Mouse (Mus musculus): ENCODE results near the gene Actg1.

Actg1 gene

GRCm38 (mm10) chr11:120346383-120347034 lies 1.8 kb downstream of the Actg1 start:
- DNase-seq (ENCODE audit: low spot score in 2 of 2), result peak in 1 of 2 experiments; percentile 2

DNA sequence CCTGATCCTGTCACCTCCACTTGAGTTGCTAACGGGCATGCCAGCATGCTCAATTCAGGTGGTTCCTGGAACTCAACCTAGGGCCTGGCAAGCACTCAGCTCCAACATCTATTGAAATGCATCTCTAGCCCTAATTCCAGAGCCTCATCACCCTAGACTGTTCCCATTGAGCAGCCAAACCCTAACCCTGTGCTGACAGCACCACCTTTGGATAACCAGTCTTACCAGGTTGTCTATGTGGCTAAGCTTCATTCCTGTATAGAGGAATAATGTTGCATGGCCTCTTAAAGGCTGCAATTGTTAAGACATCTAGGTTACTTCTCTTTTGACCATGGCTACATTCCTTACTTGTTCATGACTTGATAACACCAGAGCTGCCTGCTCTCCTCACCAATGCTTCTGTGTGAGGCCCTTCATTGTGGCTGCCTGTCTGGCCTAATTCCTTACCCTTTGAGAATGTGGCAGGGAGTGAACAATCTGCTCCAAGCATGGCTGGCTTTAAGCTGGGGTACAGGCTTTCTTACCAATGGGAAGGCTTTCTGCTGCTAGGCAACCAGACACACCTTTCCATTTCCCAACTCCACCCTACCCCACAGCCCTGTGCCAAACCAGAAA lies 3.2 kb downstream of the Actg1 start:
- peak; percentile 5 to 18 for DNase-seq (ENCODE audit: low spot score in 2 of 2)

- DNase-seq (ENCODE audit: low spot score in 2 of 2), result peak in 1 of 2 experiments; percentile 3
Observed at GRCm38 (mm10) chr11:120344310-120344920, 3.9 kb downstream of the Actg1 start.

DNA sequence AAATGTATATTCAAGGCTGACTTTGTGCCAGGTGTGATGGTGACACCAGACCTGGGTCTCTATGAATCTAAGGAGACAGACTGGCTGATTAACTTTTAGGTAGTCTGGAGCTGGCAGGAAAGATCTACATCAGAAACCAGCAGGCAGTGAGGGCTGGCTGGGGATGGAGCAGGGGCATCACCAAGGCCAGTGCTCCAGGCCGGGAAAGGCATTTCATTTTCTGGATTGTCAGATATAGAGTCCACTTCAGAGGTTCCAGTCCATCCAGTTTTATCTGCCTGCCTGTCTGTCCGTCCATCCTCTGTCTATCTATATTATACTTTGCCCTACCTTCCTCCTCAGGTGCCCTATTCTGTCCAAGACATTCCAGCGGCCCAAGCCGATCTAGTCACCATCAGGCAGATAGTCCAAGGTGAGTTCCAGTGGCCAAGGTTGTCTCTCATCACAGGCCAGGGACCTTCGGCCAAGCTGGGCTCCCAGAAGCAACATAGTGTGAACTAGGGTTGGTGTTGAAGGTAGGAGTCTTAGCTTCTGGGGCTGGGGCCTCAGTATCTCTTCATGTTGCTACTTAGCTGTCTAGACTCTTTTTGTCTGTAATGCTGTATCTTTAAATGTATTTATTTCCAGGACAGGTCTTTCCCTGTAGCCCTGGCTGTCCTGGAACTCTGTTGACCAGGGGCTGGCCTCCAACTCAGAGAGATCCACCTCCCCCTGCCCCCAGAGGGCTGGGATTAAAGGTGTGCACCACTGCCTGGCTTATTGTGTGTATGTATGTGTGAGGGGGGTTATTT lies 4.6 kb downstream of the Actg1 start:
- peak; percentile 10 to 17 for DNase-seq (ENCODE audit: low spot score in 2 of 2)

DNA sequence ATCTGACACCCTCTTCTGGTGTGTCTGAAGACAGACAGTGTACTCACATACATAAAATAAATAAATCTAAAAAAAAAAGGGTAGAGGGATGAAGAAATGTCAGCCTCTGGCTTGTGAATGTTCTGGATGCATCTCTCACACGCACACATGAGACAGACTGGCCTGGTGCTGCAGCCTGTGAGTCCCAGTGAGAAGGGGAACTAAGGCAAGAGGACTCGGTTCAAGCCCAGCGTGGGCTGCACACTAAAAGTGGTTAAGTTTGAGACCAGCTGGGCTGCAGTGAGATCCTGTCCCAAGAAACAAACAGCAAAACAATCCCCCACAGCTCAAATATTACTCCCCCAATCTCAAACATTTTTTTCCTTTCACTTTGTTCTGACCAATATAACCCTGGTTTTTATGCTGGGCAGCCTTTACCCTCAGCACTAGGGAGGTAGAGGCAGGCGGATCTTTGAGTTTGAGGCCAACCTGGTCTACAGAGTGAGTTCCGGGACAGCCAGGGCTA lies 5.6 kb downstream of the Actg1 start:
- peak in 1 of 2 experiments; percentile 0 for DNase-seq (ENCODE audit: low spot score in 2 of 2)

GRCm38 (mm10) chr11:120341661-120342060 lies 6.7 kb downstream of the Actg1 start:
- DNase-seq (ENCODE audit: low spot score in 2 of 2), result peak in 1 of 2 experiments; percentile 0

DNA sequence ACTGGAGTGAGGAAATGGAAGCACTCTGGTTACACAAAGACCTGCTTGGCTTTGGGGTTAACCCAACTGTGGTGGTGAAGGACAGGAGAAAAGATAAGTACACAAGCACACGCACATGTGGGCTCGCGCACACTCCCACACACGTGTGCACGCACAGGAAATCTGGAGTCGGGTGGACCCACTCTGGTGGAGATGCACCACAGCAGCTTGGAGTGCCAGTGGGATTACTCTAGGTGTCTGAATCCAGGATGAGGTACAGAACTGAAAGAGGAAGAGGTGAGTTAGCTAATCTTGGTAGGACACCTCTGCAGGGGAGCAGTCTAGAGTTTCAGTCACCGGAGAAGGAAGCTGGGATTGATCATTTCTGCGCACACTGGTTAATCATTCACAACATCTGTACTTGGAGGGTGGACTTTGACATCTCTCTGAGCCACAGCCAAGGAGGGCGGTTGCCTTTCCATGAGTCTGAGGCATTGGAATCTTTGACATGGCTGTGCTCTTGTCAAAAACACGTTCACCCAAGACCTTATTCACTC lies 8.3 kb downstream of the Actg1 start:
- DNase-seq (ENCODE audit: low spot score in 2 of 2), result peak in 1 of 2 experiments; percentile 0

DNA sequence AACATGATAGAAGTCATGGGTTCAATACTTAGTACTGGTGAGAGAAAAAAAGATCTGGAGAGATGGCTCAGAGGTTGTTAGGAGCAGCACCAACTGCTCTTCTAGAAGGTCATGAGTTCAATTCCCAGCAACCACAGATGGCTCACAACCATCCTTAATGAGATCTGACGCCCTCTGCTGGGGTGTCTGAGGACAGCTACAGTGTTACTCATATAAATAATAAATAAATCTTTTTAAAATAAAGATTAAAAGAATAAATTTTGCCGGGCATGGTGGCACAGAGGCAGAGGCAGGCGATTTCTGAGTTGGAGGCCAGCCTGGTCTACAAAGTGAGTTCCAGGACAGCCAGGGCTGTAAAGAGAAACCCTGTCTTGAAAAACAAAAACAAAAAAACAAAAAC lies 9.6 kb downstream of the Actg1 start:
- DNase-seq (ENCODE audit: low spot score in 2 of 2), result peak in 1 of 2 experiments; percentile 1

DNA sequence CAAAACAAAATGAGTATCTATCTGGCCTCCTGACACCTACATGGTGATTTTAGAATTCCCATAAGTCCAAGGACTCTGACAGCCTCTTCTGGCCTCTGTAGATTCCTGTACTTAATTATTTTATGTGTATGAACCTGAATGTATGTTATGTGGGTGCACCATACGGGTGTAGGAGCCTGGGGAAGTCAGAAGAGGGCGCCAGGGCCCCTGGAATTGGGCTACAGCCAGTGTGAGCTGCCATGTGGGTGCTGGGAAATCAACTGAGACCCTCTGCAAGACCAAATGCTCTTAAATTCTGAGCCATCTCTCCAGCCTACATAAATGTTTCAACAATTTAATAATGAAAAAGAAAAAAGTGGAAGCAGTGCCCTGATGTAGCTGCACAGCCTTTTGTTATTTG lies 10.9 kb downstream of the Actg1 start:
- peak in 1 of 2 experiments; percentile 0 for DNase-seq (ENCODE audit: low spot score in 2 of 2)

GRCm38 (mm10) chr11:120335431-120336021 lies 12.8 kb downstream of the Actg1 start:
- peak in 1 of 2 experiments; percentile 16 for DNase-seq (ENCODE audit: low spot score in 2 of 2)

- DNase-seq (ENCODE audit: low spot score in 2 of 2), result peak in 1 of 2 experiments; percentile 0
Observed at GRCm38 (mm10) chr11:120320156-120320555, 28.2 kb downstream of the Actg1 start.

- peak in 1 of 2 experiments; percentile 0 for DNase-seq (ENCODE audit: low spot score in 2 of 2)
Observed at GRCm38 (mm10) chr11:120319310-120319709, 29.0 kb downstream of the Actg1 start.

- DNase-seq (ENCODE audit: low spot score in 2 of 2), result peak in 1 of 2 experiments; percentile 0
Observed at GRCm38 (mm10) chr11:120317456-120317855, 30.9 kb downstream of the Actg1 start.

DNA sequence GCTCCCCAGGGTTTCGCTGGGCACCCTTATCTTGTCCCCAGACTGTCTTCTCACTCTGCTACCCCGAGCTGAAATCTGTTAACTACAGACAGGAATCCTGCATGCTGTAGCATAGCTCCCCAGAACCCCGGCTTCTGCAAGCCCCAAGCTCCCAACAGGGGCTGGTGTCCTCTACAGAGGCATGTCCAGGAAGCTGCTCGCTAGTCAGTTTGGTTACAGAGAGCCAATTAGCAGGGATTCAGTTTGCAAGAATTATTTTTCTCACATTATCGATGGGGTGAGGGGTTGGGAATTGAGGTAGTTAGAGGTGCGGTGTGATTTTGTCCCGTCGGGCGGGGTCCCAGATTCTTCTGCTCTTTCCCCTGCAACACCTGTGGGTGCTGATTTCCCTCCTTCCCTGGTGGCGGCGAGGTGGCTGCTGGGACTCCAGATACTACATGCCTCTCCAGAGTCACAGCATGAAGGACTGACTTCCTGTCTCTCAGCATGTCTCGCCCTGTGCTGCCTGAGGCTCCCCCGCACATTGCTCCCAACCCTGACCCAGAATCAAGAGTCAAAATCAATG lies 31.6 kb downstream of the Actg1 start:
- peak in 1 of 2 experiments; percentile 16 for DNase-seq (ENCODE audit: low spot score in 2 of 2)

DNA sequence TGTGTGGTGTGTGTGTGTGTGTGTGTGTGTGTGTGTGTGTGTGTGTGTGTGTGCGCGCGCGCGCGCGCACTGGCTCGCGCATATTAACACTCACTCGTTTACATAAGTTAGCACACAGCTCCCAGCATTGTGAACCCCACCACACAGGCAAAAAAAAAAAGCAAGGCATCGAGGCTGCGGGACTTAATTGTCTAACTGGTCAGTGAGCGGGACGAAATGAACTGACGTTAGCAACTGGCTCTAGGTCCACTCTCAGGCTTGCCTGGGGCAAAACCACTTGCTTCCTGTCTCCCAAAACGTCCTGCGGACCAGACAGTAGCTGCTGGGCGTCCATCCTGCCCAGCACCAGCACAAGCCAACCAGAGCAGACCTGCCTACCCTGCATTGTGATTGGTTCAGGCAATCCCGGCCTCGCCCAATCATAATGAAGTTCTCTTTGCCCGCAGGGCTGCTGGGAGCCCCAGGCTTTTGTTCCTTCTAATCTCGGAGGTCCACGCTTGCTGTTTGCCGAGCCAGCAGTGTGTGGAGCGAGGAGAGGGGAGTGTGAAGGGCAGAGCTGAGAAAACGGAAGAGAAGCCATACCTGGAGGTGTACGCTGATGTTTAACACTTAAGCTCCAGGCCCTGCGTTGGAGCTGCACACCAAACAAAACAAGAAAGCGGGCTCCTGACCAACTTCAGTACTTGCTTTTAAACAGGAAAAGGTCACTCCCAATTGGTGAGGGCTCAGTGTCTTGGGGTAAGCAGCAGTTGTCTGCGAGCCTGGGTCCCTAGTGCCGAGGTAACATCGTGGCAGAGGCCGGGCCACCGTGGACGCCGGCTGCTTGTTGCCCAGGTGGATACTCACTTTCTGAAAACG lies 32.3 kb downstream of the Actg1 start:
- peak; percentile 70 to 90 for DNase-seq (ENCODE audit: low spot score in 2 of 2)

DNA sequence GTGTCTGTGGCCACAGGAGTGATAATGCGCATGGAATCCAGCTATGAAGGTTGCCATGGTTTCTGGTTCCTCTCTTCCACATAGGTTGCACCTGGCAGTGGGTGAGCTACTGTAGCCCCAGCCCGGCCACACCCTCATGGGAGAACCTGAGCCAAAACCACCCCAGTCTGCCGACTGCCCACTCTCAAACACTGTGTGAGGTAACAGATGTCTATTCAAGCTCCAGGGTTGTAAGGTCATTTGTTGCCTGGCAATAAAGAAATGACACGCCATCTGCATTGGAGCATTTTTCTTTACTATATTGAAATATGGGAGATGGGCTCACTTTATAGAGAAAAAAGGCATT lies 33.0 kb downstream of the Actg1 start:
- DNase-seq (ENCODE audit: low spot score in 2 of 2), result peak in 1 of 2 experiments; percentile 30

DNA sequence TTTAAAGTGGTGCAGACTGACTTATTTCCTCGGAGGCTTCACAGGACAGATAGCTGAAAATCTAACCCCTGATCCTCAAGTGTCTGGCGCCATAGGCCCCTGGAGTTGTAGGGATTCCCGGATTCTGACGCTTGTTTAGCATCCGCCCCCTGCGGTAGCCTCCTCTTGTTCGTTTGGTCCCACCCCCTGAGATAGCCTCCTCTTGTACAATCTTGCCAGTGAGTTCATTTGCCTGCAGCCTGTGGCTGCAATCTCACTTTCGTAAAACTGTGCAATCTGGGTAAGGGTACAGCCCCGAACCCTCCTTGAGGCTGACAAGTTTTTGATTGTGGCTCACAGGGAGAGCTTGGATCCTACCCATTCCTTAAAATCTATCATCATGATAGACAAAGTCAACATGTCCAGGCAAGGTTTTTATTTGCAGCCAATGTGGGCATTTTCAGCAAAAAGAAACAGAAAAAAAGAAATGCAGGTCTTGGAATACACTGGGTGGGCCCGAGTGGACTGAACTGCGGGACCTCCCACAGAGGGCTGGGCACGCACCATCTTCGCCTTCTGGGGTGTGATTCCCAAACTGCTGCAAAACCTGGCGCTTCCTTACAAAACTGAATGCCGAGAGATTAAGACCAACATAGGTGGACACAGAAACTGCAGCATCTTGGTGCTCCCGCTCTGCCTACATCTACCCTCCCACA lies 33.5 kb downstream of the Actg1 start:
- peak in 1 of 2 experiments; percentile 30 for DNase-seq (ENCODE audit: low spot score in 2 of 2)

- DNase-seq (ENCODE audit: low spot score in 2 of 2), result peak in 1 of 2 experiments; percentile 1
Observed at GRCm38 (mm10) chr11:120313906-120314685, 34.2 kb downstream of the Actg1 start.

All from cerebellum, postnatal 4 days (tissue).